Mouse (Mus musculus) G1E-ER4 (cell line): ENCODE measurements around the gene Gpr85. TPM values are rescaled to one million over a fixed set of nuclear protein-coding genes. Genes with fewer than 3 reads are reported as not detected.

Experiments used
- GATA1 ChIP-seq: IDR thresholded peaks from one replicate; pipeline ENCODE4 v1.8.0; 2012; ENCODE audit warnings: low read length, inconsistent platforms
- polyA plus RNA-seq: library from polyadenylated mRNA; stranded (reverse); fragments of >175 nt; gene quantifications from 2 replicates; pipeline ENCODE4 v1.2.3, GENCODE M21; 2012

Gpr85 gene
- polyA plus RNA-seq: not detected in 2 replicates

GRCm38 (mm10) chr6:13839345-13840054 lies at the start of gene Gpr85:
Gene Gpr85, minus strand, starts transcription at chr6:13839942.
- no peak for TF ChIP-seq GATA1

- no peak for TF ChIP-seq GATA1
Measured at GRCm38 (mm10) chr6:13884877-13885592, 45.3 kb upstream of the Gpr85 start.

- no peak for TF ChIP-seq GATA1
Measured at GRCm38 (mm10) chr6:13882919-13883318, 43.2 kb upstream of the Gpr85 start.

- TF ChIP-seq GATA1: no peak
Measured at GRCm38 (mm10) chr6:13873959-13874358, 34.2 kb upstream of the Gpr85 start.

- no peak for TF ChIP-seq GATA1
Measured at GRCm38 (mm10) chr6:13872076-13872475, 32.3 kb upstream of the Gpr85 start.

- TF ChIP-seq GATA1: no peak
Measured at GRCm38 (mm10) chr6:13871625-13871958, 31.9 kb upstream of the Gpr85 start.

- no peak for TF ChIP-seq GATA1
Measured at GRCm38 (mm10) chr6:13870919-13871624, 31.3 kb upstream of the Gpr85 start, which contains the start of gene 2610001J05Rik. Gene 2610001J05Rik, minus strand, starts transcription at chr6:13871518.

- TF ChIP-seq GATA1: no peak
Measured at GRCm38 (mm10) chr6:13870289-13870741, 30.6 kb upstream of the Gpr85 start.

- no peak for TF ChIP-seq GATA1
Measured at GRCm38 (mm10) chr6:13860596-13860995, 20.9 kb upstream of the Gpr85 start.

- TF ChIP-seq GATA1: no peak
Measured at GRCm38 (mm10) chr6:13859877-13860585, 20.3 kb upstream of the Gpr85 start.

GRCm38 (mm10) chr6:13854230-13854629 lies 14.5 kb upstream of the Gpr85 start:
- no peak for TF ChIP-seq GATA1

GRCm38 (mm10) chr6:13853244-13853643 lies 13.5 kb upstream of the Gpr85 start:
- no peak for TF ChIP-seq GATA1

GRCm38 (mm10) chr6:13838677-13839344 lies 931 bp downstream of the Gpr85 start:
- TF ChIP-seq GATA1: no peak

- no peak for TF ChIP-seq GATA1
Measured at GRCm38 (mm10) chr6:13837916-13838676, 1.6 kb downstream of the Gpr85 start.

- TF ChIP-seq GATA1: no peak
Measured at GRCm38 (mm10) chr6:13836967-13837570, 2.7 kb downstream of the Gpr85 start.
